Mouse (Mus musculus): Measurements from ENCODE around the gene Nek6.

DNA sequence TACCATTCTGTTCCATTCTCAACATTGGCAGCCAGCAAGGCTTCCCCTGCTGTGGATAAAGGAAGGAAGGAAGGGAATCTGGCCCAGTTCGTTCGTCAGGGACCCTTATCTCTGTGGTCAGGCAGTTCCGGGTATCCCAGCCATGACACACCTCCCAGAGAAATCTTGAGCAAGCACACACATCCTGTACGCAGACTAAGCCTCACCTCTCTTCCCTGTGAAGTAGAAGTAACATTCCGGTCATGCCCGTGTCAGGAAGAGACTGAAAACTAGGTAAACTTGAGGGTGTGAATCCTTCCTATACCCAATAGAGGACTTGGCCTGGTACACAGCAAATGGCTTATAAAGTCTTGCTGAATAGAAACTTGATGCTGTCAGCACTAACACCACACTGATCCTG is 21.9 kb downstream of the Nek6 start:
- TF ChIP-seq CTCF (IDR thresholded peaks at IDR 0.05; ENCODE audit: insufficient read depth, low read length), result no peak
- no peak for TF ChIP-seq POLR2A (IDR thresholded peaks at IDR 0.05; ENCODE audit: borderline replicate concordance, extremely low read depth, low read depth, low read length)
